Mouse (Mus musculus): ENCODE measurements at regions not wholly inside any gene's neighbourhood (a gene's known extent, or its start where the extent isn't known, plus 50 kb on each side); places are given as distances from the start of the nearest gene placed in this dataset.

DNA sequence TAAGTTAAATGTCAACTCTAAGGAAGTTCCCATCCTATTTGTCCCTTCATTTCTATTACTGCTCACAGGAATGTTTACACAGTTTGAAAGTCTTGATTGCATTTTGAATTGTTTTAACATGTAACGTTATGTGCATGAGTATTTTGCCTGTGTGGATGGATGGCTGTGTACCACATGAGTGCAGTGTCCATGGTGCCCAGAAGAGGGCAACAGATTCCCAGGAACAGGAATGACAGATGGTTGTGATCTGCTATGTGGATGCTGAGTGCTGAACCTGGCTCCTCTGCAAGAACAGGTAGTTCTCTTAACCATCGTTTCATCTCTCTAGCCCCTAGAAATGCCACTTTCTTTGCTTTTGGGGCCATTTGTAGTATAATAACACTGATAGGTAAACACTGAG lies 597.9 kb upstream of the Zwint start:
- Histone ChIP-seq H3K4me1 (ENCODE audit: control insufficient read depth, insufficient read depth, low read depth, low read length) (no peaks in the 10 kb centered on the region), H3K9ac (ENCODE audit: low read depth, low read length) (no peak overlapping the region), H3K27ac (ENCODE audit: low read depth, low read length) (no peak overlapping the region), H3K27me3 (replicated peaks; ENCODE audit: control insufficient read depth, insufficient read depth, low read length) (no peaks in the 10 kb centered on the region), H3K36me3 (ENCODE audit: control insufficient read depth, insufficient read depth, low read length) (no peaks in the 10 kb centered on the region), H3K4me2 (ENCODE audit: low read length) (no peak overlapping the region), H3K9me3 (ENCODE audit: control insufficient read depth, low read length) (no peaks in the 10 kb centered on the region), H3K4me3 (ENCODE audit: low read length) (no peak overlapping the region)
- ATAC-seq = no peak
- WGBS = 91% methylated on average over 2 of the region's 2 CpGs

DNA sequence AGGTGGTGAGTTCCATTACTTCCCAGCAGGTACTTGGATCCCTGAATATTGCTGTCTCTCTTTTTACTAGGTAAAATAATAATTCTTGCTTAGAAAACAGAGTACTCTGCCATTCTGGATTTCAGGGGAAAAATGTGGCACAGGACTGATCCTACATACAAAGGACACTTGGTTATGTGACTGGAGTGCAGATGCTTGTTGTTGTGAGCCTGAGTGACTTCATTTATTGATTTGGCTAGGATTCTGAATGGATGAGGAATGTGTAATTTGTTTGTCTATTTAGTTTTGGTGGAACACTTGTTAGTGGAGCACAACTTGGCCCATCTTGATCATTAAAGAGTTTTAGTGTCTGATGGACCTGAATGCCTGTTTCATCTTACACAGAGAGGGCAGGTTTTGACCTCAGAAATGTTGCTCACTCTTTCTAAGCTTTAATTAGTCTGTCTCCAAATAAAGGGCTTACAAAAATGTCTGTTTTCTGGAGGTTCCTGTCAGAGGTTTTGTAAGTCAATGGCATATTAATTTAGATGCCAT lies 583.4 kb upstream of the Zwint start:
- H3K9ac ChIP-seq (ENCODE audit: low read depth, low read length) = no peak overlapping the region
- no peak overlapping the region for H3K27ac ChIP-seq (ENCODE audit: low read depth, low read length)
- H3K4me3 ChIP-seq (ENCODE audit: low read length) = no peak overlapping the region
- no peaks in the 10 kb centered on the region for H3K27me3 ChIP-seq (replicated peaks; ENCODE audit: control insufficient read depth, insufficient read depth, low read length)
- no peaks in the 10 kb centered on the region for H3K9me3 ChIP-seq (ENCODE audit: control insufficient read depth, low read length)
- no peaks in the 10 kb centered on the region for H3K4me1 ChIP-seq (ENCODE audit: control insufficient read depth, insufficient read depth, low read depth, low read length)
- ATAC-seq = no peak
- H3K36me3 ChIP-seq (ENCODE audit: control insufficient read depth, insufficient read depth, low read length) = no peaks in the 10 kb centered on the region
- no peak overlapping the region for H3K4me2 ChIP-seq (ENCODE audit: low read length)

DNA sequence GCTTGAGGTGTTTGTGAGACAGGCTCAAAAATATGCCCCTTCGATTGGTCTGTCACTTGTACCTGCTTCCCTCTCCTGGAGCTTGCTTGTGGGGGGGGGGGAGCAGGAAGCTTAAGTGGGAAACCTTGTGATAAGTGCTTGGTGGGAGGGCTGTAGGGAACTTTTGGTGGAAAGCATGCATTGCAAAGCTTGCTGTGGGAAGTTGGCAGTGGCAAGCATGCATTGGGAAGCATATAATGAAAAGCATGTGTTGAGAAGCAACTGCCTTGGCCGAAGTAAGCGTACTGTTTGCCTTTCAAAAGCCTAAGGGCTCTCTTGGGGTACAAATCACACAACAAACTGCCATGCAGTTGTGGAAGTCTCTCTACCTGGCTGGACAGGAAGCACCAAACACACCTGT lies 576.3 kb upstream of the Zwint start:
- Histone ChIP-seq H3K4me2 (ENCODE audit: low read length) (no peak overlapping the region), H3K4me1 (ENCODE audit: control insufficient read depth, insufficient read depth, low read depth, low read length) (no peaks in the 10 kb centered on the region), H3K36me3 (ENCODE audit: control insufficient read depth, insufficient read depth, low read length) (no peaks in the 10 kb centered on the region), H3K9ac (ENCODE audit: low read depth, low read length) (no peak overlapping the region), H3K4me3 (ENCODE audit: low read length) (no peak overlapping the region), H3K27ac (ENCODE audit: low read depth, low read length) (no peak overlapping the region), H3K9me3 (ENCODE audit: control insufficient read depth, low read length) (no peaks in the 10 kb centered on the region), H3K27me3 (replicated peaks; ENCODE audit: control insufficient read depth, insufficient read depth, low read length) (no peaks in the 10 kb centered on the region)
- ATAC-seq = no peak
- WGBS = 87% methylated on average over 3 of the region's 3 CpGs

DNA sequence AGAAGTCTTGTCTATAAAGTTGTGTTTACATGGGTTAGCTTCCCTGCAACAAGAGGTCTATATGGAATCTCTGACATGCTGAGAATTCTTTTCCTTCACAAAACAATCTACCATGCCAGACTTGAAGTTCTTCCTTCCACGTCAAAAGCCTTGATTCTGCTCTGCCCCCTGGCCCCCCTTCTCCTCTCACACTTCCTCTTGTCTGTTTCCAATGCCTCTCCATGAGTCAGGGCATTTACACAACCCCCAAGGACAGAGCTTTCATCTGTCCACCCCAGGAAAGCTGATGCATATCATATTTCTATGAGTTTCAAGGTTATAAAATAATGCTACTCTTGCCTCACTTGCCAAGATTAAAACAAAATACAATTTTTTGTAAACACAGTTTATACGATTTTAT lies 557.7 kb upstream of the Zwint start:
- Histone ChIP-seq H3K9ac (ENCODE audit: low read depth, low read length) (no peak overlapping the region), H3K9me3 (ENCODE audit: control insufficient read depth, low read length) (no peaks in the 10 kb centered on the region), H3K27ac (ENCODE audit: low read depth, low read length) (no peak overlapping the region), H3K27me3 (replicated peaks; ENCODE audit: control insufficient read depth, insufficient read depth, low read length) (no peaks in the 10 kb centered on the region), H3K4me2 (ENCODE audit: low read length) (no peak overlapping the region), H3K4me3 (ENCODE audit: low read length) (no peak overlapping the region), H3K4me1 (ENCODE audit: control insufficient read depth, insufficient read depth, low read depth, low read length) (peaks cover 3% of the 10 kb centered on the region; the same call in 1 of the 2 replicates), H3K36me3 (ENCODE audit: control insufficient read depth, insufficient read depth, low read length) (no peaks in the 10 kb centered on the region)
- ATAC-seq = no peak
- WGBS = 61% methylated on average over 2 of the region's 2 CpGs

DNA sequence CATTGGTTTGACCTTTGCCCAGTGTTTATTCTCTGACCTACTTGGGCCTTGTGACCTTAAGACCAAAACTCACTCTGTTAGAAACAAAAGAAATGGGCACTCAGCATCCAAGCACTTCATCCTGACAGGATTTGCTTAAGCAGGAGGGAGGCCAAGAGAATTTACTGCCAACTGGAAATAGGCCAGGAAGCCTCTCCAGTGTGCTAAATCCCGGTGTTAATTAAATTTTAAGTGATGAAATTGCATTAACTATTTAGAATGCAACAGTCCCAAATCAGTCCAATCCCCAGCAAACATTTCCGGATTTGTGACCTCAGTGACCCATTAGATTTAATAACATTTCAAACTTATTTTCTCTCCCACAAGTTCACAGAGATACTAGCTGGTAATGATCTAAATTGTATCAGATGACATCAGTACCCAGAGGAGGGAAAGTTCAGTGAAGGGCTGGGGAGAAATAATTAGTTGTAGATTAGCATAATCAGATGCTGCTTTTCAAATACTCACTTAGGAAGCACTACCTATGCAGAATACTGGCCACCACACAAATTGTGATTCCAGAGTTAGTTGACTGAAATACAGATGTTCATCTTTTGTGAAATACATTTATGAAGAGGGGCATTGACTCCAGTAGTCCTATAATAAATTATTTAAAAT lies 555.4 kb upstream of the Zwint start:
- no peak overlapping the region for H3K9ac ChIP-seq (ENCODE audit: low read depth, low read length)
- no peak overlapping the region for H3K4me3 ChIP-seq (ENCODE audit: low read length)
- H3K36me3 ChIP-seq (ENCODE audit: control insufficient read depth, insufficient read depth, low read length) = no peaks in the 10 kb centered on the region
- H3K4me2 ChIP-seq (ENCODE audit: low read length) = no peak overlapping the region
- H3K9me3 ChIP-seq (ENCODE audit: control insufficient read depth, low read length) = no peaks in the 10 kb centered on the region
- peak; percentile 70 for ATAC-seq
- no peak overlapping the region for H3K27ac ChIP-seq (ENCODE audit: low read depth, low read length)
- no peaks in the 10 kb centered on the region for H3K27me3 ChIP-seq (replicated peaks; ENCODE audit: control insufficient read depth, insufficient read depth, low read length)
- H3K4me1 ChIP-seq (ENCODE audit: control insufficient read depth, insufficient read depth, low read depth, low read length) = peaks cover 3% of the 10 kb centered on the region; the same call in 1 of the 2 replicates
- WGBS = 41% methylated on average over 2 of the region's 2 CpGs

DNA sequence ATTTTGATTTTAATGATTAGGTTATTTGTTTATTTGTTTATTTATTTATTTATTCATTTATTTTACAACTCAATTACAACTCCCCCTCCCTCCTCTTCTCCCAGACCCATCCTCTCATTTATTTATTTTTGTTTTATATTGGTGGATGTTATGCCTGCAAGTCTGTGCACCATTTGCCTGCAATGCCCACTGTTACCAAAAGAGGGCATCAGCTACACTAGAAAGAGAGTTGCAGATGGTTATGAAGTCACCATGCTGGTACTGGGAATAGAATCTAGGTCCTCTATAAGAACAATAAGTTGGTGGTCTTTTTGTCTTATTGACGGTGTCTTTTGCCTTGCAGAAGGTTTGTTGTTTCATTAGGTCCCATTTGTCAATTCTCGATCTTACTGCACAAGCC lies 535.2 kb upstream of the Zwint start:
- WGBS = 97% methylated on average over 2 of the region's 2 CpGs
- H3K27ac ChIP-seq (ENCODE audit: low read depth, low read length) = no peak overlapping the region
- H3K4me2 ChIP-seq (ENCODE audit: low read length) = no peak overlapping the region
- H3K9me3 ChIP-seq (ENCODE audit: control insufficient read depth, low read length) = 0 out of 2 replicates have a peak, but pooled peaks cover 2% of the 10 kb centered on the region
- H3K9ac ChIP-seq (ENCODE audit: low read depth, low read length) = no peak overlapping the region
- no peaks in the 10 kb centered on the region for H3K4me1 ChIP-seq (ENCODE audit: control insufficient read depth, insufficient read depth, low read depth, low read length)
- no peaks in the 10 kb centered on the region for H3K36me3 ChIP-seq (ENCODE audit: control insufficient read depth, insufficient read depth, low read length)
- H3K27me3 ChIP-seq (replicated peaks; ENCODE audit: control insufficient read depth, insufficient read depth, low read length) = no peaks in the 10 kb centered on the region
- ATAC-seq = no peak
- H3K4me3 ChIP-seq (ENCODE audit: low read length) = no peak overlapping the region

DNA sequence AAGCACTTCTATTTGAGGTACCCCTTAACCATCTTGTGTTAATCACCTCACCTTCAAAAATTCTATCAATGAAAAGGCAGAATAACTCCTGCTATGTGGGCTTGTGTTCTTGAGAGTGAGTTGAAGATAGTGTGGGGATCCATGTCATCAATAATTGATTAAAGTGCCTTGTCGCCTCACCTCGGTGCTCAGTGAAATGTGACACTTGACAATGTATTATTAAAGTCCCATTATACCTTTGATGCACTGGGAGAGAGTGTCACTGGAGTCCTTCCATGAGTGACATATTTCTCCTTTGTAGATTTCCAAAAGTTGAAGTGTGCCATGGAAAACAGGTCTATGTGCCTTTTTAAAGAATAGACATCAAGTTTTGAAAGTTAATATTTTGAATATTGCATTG lies 522.2 kb upstream of the Zwint start:
- no peak for ATAC-seq
- Histone ChIP-seq H3K27ac (ENCODE audit: low read depth, low read length) (no peak overlapping the region), H3K4me2 (ENCODE audit: low read length) (no peak overlapping the region), H3K27me3 (replicated peaks; ENCODE audit: control insufficient read depth, insufficient read depth, low read length) (no peaks in the 10 kb centered on the region), H3K9me3 (ENCODE audit: control insufficient read depth, low read length) (no peaks in the 10 kb centered on the region), H3K36me3 (ENCODE audit: control insufficient read depth, insufficient read depth, low read length) (no peaks in the 10 kb centered on the region), H3K4me3 (ENCODE audit: low read length) (no peak overlapping the region), H3K9ac (ENCODE audit: low read depth, low read length) (no peak overlapping the region), H3K4me1 (ENCODE audit: control insufficient read depth, insufficient read depth, low read depth, low read length) (no peaks in the 10 kb centered on the region)
- 69% methylated on average over 2 of the region's 2 CpGs for WGBS
